Mouse (Mus musculus) right cerebral cortex, postnatal 36 days (tissue): Measurements from ENCODE around the gene Gm10300.

Source experiments
- DNase-seq, 2 experiments: peaks; one replicate each; pipeline ENCODE4 v3.0.0; 2022; ENCODE audit warnings: low spot score in 2 of 2, mixed read lengths in 1 of 2

Gene Gm10300

DNA sequence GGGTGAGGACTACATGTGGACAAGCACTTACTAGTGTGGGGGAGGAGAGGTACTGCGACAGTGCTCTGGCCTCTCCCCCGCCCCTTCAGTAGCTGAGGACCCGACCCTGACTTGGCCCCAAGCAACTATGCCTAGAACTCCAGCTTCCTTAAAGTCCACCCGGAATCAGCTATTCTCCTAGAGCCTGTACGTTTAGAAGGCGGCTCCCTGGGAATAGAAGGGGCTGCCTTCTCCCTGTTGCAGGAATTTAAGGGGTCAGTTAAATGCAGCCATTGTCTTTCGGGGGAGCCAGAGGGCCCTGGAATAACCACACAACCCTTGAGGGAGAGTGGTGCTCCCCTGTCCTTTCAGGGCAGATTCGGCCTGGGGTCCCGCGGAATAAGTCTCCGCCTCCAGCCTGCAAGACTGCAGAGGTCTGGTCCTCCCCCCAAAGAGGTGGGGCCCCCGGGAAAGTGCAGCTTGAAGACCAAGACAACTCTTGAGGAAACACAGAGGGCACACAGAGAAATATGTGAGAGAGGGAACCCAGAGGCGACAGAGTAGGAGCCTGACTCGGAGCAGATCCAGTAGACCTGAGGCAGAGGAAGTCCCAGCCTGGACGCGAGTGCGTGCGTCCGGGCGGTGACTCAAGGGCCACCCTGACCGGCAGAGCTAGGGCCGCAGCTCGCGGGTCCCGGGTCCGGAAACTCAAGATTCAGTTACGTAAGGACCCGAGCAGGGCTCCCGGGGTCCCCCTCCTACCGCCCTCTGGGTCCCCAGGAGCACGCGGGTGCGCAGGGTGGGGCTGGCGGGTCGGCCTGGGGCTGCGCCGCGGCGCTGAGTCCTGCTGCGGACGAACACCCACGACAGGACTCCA, at the start of gene Gm10300:
TSS of gene Gm10300 (plus strand) at position 621 of the 856 bp plus-strand sequence.
- DNase-seq, result peak in 1 of 2 experiments; percentile 4

DNA sequence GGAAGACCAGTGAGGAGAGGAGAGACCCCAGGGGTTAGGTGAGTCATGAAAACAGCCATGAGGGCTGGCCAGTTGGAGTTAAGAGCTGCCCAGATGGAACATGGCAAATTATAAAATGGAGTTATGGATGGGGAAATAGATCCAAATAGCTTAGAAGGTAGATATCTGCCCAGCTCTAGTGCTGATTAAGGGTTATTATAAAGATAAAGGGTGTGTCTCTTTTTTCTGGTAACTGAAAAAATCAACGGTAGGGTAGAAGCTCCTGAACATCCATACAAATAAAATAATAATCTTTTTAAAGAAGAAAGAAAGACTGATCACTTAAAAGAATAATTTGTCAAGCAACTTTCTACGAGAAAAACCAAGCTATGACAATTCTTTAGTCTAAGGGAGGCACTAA, 49.2 kb upstream of the Gm10300 start:
- no peak for DNase-seq

DNA sequence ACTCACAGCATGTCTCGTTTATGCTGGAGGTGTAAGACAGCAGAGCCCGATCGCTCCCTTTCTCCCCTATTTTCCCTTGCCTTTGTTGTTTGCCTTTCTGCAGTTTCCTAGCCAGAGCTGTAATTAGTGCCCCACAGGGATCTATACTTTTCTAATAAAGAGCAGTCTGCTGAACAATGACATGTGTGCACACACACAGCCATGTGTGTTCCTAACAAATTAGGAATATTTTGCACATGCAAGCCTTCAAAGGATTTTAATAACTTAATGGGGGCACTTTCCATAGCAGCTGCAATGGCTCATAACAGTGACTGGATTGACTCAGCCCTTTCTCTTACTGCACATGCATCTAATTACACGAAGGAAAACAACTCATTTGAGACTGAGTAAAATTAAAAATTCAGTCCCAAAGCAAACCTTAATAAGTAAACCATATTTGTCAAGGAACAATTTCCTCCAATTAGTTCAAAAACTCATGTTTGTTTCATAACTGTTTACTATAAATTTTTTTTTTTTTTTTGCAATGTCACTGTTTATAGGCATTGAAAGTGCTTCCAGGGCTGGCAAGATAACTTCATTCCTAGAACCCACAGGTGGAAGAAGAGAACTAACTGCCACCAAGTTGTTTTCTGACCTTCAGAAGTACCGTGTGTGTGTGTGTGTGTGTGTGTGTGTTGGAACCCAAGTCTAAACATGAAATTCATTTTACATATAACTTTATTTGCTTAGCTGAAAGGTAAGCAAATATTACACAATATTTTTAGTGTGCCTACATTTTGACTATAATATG, 48.6 kb upstream of the Gm10300 start:
- DNase-seq, result no peak

DNA sequence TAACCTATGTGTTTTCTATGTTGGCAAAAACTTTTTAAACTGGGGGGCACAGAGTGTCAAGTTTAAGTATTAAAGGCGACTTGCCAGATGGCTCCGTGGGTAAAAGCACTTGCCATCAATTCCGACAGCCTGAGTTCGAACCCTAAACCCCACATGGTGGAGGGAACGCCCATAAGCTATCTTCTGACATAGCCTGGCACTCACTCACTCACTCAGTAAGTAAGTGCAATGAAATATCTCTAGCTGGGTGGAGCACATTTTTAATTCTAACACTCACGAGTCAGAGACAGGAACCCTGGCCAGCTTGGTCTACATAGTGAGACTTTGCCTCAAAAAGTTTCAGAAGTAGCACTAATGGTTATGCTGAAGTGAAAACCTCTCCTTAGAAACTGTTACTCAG, 47.3 kb upstream of the Gm10300 start:
- no peak for DNase-seq

DNA sequence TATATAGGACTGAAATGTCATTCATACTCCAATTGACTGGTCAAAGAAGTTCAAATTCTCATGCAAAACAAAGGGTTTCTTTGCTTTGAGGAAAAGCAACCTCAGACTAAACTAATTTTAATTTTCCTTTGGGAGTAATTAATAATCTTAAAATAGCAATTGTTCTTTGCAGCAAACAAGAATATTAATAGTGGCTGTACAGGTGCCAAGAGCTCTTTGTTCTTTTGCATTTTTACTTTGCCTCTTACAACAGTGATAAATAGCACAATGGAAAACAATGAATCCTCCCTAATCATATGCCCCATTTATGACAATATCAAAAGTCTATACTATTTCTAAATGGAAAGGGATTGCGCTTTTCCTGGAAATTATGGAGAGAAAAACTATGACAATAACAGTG, 46.7 kb upstream of the Gm10300 start:
- DNase-seq, result no peak

DNA sequence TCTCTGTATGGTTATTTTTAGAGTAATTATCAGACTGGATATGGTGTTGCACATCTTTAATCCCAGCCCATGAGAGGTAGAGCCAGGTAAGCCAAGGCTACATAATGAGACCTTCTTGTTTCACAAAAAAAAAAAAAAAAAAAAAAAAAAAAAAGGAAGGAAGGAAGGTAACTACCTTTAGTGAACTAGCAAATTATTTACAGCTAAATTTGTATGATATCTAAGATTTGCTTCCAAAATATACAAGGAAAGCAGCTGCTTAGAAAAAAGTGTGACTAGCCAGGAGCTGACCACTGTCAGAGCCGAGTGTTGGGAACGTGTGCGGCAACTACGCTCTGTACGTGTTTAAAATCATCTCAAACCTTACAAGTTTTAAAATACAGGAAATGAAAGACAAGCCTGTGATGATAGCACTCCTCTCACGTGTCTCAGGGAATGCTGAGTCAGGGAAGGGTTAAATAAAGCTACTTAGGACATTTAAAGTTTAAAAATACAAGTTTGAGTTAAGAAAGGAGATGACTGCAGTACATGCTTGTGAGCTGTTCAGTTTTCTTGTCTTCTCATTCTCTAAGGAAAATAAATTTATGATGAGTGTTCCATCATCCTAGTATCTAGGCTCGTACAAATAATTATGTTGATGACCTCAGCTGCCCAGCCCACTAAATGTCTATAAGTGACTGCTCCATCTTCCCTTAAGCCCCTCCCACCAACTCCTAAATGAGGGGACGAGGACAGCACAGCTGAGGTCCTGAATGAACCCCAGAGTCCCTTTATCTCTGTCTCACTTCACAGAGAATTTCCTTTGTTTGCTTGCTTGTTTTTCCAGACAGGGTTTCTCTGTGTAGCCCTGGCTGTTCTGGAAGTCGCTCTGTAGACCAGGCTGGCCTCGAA, 44.4 kb upstream of the Gm10300 start:
- DNase-seq, result no peak

DNA sequence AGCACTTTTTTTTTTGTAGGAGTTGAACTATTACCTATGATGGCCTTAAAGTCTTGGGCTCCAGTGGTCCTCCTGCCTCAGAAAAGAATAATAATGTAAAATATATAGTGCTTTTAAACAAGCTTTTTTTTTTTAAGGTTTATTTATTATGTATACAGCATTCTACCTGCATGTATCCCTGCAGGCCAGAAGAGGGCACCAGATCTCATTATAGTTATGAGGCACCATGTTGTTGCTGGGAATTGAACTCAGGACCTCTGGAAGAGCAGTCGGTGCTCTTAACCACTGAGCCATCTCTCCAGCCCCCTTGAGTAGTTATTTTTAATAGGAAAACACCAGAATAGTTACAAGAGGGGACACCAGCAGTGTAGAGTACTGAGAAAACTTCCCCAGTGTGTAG, 41.3 kb upstream of the Gm10300 start:
- DNase-seq, result no peak

DNA sequence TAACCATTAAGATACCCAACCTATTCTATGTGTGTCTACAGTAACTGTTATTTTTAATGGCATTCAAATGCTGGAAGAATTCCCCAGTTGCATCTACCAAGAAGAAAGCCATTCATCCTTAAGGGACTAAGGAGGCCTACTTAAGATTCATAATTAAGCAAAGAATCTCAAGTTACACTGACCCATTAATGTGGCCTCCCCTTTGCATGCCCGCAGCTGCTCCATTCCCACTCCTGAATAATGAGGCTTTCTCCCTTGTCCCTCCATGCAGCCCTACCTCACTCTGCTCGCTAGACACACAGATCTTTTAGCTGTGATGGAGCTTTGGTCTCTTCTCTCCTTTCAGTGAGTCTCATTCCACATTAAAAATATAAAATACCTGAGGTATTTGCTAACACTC, 40.3 kb upstream of the Gm10300 start:
- no peak for DNase-seq

DNA sequence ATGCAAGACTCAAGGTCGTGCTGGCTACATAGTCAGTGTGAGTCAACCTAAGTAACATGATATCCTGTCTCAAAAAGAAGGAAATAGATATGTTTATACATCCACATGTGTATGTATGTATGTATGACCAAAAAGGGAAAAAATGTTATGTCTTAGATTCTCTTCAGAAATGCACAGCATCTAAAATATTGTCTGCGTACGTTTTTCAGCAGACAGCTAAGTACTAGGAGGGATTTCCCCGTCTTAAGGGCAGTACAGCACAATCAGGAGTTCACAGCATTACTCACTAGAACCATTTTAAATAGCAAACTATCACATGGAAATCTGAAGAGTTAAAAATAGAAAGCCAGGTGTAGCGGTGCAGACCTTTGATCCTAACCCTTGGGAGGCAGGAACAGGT, 37.4 kb upstream of the Gm10300 start:
- no peak for DNase-seq

DNA sequence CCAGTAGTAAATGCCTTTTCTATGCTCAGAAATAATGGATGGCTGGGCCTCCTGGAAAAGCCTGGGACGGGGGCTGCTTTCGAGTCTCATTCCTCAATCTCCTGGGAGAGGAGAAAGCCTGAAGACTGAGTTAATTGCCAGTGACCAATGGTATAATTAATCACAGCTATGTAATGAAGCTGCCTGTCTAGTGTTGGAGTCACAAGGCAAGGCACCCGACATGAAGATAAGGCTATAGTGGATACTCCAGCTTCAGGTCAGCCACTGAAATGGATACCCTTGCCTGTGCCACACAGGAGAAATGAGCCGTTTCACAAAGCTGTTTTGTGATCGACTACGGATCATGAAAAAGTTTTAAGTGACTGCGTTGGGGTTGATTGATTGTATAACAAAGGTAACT, 36.5 kb upstream of the Gm10300 start:
- no peak for DNase-seq

DNA sequence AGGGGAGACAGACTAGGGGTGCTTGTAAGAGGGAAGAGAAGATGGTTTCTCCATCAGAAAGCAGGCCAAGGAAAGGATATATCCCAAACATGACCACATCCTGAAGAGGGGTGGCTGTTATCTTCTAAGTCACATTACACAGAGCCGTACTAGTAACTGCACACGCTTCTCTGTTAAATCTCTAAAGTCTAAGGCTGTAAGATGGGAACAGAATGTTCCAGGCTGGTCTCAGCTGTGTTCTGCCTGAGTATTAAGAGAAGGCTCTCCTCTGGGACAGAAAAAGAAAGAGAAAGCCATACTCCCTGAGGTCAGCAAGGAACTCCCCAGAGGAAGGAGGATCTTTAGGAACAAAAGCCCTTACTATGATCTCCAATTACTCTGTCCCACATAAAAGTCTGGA, 35.7 kb upstream of the Gm10300 start:
- DNase-seq, result no peak

DNA sequence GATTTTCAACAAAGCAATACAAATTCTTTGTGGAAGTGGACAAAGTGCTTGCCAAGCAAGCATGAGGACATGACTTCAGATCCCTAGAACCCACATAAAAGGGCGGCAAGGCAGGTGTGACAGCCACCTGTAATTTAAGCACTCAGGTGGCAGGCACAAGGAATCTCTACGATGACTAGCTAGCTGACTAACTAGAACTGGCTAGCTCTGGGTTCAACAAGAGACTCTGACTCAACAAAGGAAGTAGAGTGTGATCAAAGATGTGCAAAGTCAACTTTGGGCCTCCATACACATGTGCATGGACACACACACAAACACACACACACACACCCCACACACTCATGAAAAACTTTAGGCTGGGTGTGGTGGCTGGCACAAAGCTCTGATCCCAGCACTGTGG, 35.0 kb upstream of the Gm10300 start:
- no peak for DNase-seq

DNA sequence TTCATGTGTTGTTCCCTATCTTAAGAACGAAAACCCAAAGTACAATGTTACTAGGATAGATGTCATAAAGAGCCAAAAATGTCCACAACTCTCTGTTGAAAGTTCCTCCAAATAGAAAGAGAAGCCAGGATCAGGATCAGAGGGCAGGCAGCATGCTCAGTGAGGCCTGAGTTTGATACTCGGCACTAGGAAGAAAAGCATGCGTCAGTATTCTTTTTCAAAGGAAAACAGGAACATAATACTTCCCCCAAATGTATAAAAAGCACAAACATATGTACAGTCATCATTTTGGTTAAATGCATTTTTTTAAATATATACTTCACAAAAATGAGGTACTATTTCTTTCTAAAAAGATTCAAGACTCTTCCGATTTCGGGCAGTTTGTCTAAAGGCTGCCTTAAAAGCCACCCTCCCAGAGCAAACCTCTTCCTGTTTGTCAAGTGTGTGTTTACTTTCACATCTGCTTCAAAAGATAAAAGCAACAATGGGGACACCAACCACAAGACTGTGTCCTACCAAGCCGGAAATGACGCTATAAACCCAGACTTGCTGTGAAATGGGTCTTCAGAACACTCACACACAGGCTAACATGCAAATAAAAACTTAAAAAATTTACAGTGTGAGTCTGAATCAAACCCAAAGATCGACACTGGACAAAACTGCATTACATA, 34.4 kb upstream of the Gm10300 start:
- no peak for DNase-seq

DNA sequence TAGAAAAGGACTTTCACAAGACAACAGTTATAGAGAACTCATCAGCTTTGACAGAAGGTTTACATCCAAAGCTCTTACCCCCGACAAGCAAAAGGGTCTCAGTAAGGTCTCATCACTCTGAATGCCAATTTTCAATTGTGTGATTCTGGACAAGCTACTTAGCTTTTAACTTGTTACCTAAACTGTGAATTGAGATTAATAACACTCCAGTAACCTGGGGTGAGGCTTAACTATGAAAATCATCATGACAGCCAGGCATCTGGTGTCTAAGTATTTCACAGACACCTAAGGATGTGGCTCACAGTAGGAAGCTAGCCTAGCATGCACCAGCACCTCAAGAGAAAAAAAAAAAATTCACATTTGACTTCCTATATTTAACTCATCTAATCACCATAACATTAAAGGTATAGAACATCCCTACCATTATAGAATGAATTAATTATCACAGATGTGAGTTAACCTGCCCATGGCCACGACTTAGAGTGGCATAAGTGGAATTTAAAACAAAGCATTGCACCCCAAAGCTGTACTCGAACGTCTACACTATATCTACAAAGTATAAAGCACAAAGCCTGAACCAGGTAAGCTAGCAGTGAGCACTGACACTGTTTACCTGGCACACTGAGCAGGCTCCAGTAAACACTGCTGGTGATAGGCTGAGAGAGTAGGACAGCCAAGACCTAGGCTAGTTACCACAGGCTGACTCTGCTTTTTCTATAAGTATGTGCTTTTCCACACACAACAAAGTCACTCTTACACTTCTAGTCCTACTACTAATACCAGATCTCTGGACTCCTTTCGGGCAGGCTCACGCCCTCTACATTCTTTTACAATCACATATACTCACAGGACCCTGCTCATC, 32.8 kb upstream of the Gm10300 start:
- DNase-seq, result no peak

DNA sequence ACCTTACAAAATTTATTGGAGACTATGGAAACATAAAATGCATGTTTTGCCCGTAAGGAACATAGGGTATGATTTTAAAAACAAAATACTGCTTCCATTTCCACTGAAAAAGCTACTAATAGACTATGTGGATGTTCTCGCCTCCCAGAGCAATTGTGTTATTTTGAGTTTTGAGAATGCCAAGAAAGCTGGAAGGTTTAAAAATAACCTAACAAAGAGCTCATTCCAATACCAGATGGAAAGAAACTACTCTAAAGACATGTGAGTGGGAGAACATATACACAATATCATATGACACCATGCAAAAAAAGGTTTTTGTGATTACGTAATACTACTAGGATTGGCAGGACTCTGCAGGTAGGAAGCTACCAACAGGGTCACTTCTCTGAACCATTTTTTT, 30.8 kb upstream of the Gm10300 start:
- no peak for DNase-seq

DNA sequence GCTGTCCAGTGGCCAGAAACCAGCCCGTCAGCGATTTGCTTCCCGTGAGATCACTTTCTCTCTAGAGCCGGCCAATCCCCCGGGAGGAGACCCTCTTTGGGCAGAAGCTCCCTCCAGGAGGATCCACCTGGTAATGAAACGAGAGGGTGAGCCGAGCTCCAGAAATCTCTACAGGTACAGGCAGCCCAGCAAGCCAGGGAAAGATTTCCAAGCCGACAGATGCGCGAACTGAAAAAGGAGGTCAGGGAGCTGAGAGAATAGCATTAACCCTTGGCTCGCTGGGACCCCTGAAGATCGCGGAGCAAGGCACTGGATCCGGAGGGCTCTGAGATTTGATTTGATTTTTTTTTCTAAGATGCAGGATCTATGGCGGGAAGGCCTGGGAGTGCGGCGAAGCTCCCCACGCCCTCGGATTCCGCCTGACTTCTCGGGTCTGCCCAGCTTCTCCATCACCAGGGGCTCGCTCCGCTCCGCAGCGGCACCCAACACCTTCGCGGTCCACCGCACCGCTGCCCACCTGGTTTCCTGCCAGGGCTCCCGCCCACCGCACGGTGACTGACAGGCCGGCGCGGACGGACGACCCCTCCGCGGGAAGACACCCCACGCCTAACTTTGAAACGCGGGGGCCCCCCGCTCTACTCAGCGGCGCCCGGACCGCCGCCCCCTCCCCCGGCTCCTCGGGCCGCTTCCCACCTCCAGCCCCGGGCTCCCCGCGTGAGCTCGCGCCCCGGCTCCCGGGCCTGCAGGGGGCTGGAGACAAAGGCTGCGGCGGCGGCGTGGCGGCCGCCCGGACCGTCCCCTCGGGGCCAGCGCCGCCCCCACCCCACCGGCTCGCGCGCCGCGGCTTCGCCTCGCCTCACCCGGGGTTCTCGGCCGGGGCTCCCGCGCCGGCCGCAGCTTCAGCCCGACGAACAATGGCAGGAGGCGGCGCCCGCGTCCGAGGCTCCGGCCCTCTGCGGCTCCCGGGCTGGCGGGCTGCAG, 26.2 kb upstream of the Gm10300 start:
- peak; percentile 10 to 16 for DNase-seq

DNA sequence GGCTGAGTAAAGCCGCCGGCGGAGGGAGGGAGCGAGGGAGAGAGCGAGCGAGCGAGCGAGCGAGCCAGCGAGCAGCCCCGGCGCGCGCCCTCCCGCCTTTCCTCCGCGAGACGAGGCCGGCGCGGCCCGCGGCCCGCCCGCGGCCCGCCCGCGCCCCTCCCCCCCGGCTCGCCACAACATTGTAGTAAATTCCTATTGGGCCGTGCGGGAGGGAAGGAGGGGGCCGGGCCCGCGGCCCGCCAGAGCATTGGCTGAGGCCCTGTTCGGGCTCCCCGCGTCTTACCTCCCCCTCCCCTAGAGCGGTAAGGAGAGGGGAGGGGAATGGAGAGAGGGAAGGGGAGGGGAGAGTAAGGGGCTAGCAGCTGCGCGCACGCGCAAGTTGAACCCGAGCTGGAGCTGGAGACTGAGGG, 25.5 kb upstream of the Gm10300 start:
- DNase-seq, result peak; percentile 82 to 87

DNA sequence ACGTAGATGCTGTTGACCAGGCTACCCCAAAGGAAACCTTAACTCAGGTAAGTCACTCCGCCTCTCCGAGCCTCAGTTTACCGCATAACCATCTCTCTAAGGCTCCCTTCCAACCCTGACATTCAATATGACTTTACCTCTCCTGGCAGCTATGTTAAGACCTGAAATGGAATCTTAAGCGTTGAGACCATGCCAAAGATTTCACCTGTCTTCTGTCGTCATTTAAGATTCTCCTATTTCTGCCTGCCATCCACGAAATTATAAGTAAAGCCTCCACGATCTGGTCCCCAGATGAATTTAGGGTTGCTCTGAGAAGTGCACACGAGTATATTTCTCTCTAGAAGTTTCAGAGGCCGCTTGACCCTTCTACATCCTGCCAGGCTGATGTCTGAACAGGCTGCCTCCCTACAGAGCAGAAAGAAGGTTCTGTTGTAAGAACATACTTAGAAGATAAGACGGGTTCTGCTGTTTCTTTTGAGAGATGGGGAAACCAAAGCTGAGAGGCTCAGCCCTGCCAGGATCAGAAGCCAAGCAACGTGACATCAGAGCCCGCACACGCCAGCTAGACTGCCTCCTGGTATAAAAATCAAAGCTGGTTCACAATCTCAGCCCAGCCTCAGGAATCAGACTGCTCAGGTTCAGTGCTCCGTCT, 24.8 kb upstream of the Gm10300 start:
- no peak for DNase-seq
